Mouse (Mus musculus) testis, adult 2 months (tissue): Measurements from ENCODE around the gene Mylk4.

Experiments used
- CTCF ChIP-seq: fragments of 200-500 bp; IDR thresholded peaks from 2 replicates; pipeline ENCODE4 v1.5.1; 2012; ENCODE audit warnings: low read depth, mild to moderate bottlenecking, inconsistent platforms, low read length, moderate library complexity; ENCODE audit not compliant: control insufficient read depth, insufficient read depth, insufficient replicate concordance
- POLR2A ChIP-seq: fragments of 200-500 bp; IDR thresholded peaks from 2 replicates; pipeline ENCODE4 v1.6.1; 2012; ENCODE audit warnings: low read depth, mild to moderate bottlenecking, inconsistent platforms, low read length, moderate library complexity; ENCODE audit not compliant: control insufficient read depth

- TF ChIP-seq CTCF, result no peak
- TF ChIP-seq POLR2A, result no peak
These were observed 42.6 kb downstream of the Mylk4 start for GRCm38 (mm10) chr13:32741161-32741560.
